Mouse (Mus musculus): Measurements from ENCODE around the gene Gm6525.

Gm6525 gene

GRCm38 (mm10) chr3:84169393-84170005 lies 4.4 kb upstream of the Gm6525 start:
- DNase-seq (ENCODE audit: low spot score in 2 of 2) = no peak

- DNase-seq (ENCODE audit: low spot score in 2 of 2) = no peak
Observed at GRCm38 (mm10) chr3:84172406-84172805, 1.5 kb upstream of the Gm6525 start.

- peak; percentile 32 to 58 for DNase-seq (ENCODE audit: low spot score in 2 of 2)
Observed at GRCm38 (mm10) chr3:84175337-84176315, 1.7 kb downstream of the Gm6525 start.

- DNase-seq (ENCODE audit: low spot score in 2 of 2) = no peak
Observed at GRCm38 (mm10) chr3:84177834-84178233, 3.9 kb downstream of the Gm6525 start.

GRCm38 (mm10) chr3:84180304-84180703 lies 6.4 kb downstream of the Gm6525 start:
- no peak for DNase-seq (ENCODE audit: low spot score in 2 of 2)

GRCm38 (mm10) chr3:84181102-84181501 lies 7.2 kb downstream of the Gm6525 start:
- DNase-seq (ENCODE audit: low spot score in 2 of 2) = no peak

- no peak for DNase-seq (ENCODE audit: low spot score in 2 of 2)
Observed at GRCm38 (mm10) chr3:84181717-84182116, 7.8 kb downstream of the Gm6525 start.

- no peak for DNase-seq (ENCODE audit: low spot score in 2 of 2)
Observed at GRCm38 (mm10) chr3:84189629-84190173, 15.8 kb downstream of the Gm6525 start.

GRCm38 (mm10) chr3:84190513-84191061 lies 16.7 kb downstream of the Gm6525 start:
- DNase-seq (ENCODE audit: low spot score in 2 of 2) = peak; percentile 6 to 28

- no peak for DNase-seq (ENCODE audit: low spot score in 2 of 2)
Observed at GRCm38 (mm10) chr3:84191141-84191881, 17.4 kb downstream of the Gm6525 start.

GRCm38 (mm10) chr3:84193881-84194280 lies 20.0 kb downstream of the Gm6525 start:
- DNase-seq (ENCODE audit: low spot score in 2 of 2) = no peak

GRCm38 (mm10) chr3:84198229-84198628 lies 24.3 kb downstream of the Gm6525 start:
- DNase-seq (ENCODE audit: low spot score in 2 of 2) = no peak

- no peak for DNase-seq (ENCODE audit: low spot score in 2 of 2)
Observed at GRCm38 (mm10) chr3:84199516-84199915, 25.6 kb downstream of the Gm6525 start.

- no peak for DNase-seq (ENCODE audit: low spot score in 2 of 2)
Observed at GRCm38 (mm10) chr3:84200559-84201420, 26.9 kb downstream of the Gm6525 start.

- DNase-seq (ENCODE audit: low spot score in 2 of 2) = no peak
Observed at GRCm38 (mm10) chr3:84204640-84205039, 30.7 kb downstream of the Gm6525 start.

- no peak for DNase-seq (ENCODE audit: low spot score in 2 of 2)
Observed at GRCm38 (mm10) chr3:84205650-84206049, 31.7 kb downstream of the Gm6525 start.

- DNase-seq (ENCODE audit: low spot score in 2 of 2) = no peak
Observed at GRCm38 (mm10) chr3:84206106-84206505, 32.2 kb downstream of the Gm6525 start.

- no peak for DNase-seq (ENCODE audit: low spot score in 2 of 2)
Observed at GRCm38 (mm10) chr3:84207366-84207765, 33.5 kb downstream of the Gm6525 start.

- DNase-seq (ENCODE audit: low spot score in 2 of 2) = no peak
Observed at GRCm38 (mm10) chr3:84208475-84208874, 34.6 kb downstream of the Gm6525 start.

- DNase-seq (ENCODE audit: low spot score in 2 of 2) = no peak
Observed at GRCm38 (mm10) chr3:84208917-84209513, 35.1 kb downstream of the Gm6525 start.
